Mouse (Mus musculus) naive thymus-derived CD4-positive, alpha-beta T cell, adult 2 months (primary cell): Measurements from ENCODE around the gene Ubac2.

Experiments used
- DNase-seq: peaks from one replicate; pipeline ENCODE4 v3.0.0-alpha.2; 2011; ENCODE audit warnings: low read depth

The Ubac2 gene

DNA sequence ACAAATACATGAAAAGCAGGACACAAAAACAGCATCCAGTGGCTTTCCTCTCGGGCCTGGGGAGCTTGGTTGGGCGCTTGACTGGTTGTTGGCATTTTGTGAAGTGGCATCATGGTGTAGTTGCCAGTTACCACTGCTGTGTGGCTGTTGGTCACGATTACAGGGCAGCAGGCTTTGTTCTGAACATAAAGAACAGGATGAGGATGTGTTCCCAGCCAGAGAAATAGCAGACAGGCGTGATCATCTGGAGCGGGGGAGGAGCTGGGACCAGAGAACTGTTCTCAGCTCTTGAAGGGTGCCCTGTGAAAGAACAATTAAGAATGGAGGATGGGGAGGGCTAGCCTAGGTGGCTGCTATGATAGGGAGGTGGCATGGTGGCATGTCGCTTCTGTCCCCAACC is 48.5 kb downstream of the Ubac2 start:
- DNase-seq = no peak

DNA sequence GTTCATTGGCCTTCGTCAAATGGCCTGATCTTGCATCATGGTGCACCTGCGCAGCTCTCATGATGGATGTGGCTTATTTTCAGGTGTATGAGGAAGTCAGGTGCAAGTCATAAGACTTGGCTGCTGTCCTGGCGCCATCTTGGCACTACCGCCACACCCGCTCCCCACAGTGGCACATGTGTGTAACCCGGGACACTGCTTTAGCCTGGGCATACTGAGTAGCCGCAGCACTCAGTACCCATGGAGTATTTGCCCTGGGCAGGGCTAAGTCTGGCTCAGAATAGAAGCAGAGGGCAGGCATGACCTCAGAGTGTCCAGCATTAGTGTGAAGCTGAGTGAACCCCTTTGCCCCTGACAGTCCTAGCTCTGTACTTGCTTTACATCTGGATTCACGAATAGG is 49.0 kb downstream of the Ubac2 start:
- peak; percentile 23 for DNase-seq

DNA sequence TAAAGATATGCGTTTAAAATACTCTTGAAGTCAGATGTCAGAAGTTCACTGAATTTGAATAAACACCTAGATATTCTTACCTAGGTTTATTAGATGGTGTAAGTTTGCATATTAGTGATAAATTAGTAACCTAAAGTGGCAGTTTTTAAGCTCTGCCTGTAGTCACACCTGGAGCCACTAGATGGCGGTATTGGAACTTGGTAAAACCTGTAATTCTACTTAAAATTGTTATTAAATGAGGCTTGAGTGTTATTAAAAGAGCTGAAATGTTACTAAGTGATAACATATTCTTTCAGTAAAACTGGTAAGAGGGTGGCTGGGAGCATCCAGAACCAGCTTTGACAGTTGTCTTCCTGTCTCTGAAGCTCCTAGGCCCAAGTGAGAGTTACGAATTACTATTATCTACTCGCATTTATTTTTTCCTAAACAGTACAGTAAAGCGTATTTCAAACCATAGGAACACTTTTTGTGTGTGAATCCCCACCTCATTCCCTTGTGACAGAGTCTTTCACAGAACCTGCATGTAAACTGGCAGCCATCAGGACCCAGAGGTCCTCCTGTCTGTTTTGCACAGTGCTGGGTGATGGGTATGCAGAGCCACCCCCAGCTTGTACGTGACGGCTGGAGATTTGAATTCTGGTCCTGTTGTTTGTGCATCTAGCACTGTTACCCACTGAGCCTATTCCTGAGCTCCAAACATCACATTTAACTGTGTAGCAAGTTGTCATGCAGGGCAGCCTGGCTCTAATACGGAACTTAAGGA is 50.1 kb downstream of the Ubac2 start:
- peak; percentile 91 for DNase-seq

DNA sequence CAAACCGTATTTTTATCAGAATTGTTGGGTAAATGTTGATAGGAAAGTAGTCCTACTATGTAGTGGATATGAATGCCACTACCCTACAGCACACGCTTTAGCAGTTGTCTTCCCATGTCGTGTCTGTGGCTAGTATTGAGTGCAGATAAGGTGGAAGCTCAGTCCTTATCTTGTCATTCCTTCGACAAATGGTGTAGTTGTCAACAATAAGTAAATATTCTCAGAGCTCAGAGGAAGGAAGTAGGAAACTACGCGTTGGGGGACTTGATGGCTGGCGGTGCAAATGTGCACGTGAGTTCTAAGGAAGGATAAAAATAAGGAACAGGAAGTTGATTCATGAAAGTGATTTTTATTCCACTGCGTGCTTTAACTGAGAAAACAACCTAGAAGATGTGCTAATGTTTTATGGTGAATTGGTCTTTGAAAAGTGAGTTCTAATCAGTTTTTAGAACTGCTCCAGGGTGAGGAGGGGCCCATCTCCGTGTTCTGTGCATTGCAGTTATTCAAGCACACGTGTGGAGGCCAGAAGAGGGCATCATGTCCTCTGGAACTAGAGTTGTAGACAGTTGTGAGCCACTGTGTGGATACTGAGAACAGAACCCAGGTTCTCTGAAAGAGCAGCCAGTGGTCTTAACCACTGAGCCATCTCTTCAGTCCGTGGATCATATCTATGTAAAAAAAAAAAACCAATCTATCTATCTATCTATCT is 51.0 kb downstream of the Ubac2 start:
- DNase-seq = peak; percentile 90

DNA sequence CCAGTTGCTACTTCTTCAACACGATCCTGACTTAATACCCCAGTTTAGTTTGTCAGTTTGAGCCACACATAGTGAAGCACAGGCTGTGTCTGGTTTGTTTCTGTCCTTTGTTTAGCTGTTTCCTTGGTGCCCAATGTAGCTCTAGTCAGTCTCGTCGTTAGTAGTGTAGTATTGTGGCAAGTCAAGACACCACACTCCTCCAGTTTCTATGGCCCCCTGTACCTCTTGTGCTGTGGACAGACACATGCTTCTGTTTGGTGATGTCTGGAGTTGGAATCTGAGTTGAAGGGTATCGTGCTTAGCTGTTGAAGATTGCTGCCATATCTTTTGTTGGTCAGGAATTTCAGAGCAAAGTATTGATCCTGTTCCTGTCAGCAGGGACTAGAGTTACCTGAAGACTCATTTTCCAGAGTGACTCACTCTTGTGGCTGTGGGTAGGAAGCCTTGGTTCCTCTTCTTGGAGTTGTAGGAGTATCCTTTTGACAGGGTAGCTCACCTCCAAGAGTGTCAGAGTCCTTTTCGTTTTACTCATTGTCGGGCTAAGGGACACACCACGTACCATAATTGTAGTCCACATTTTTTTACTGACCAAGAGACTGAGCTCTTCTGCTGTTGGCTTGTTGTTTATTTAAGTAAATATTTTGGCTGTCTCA is 52.4 kb downstream of the Ubac2 start:
- peak; percentile 82 for DNase-seq

DNA sequence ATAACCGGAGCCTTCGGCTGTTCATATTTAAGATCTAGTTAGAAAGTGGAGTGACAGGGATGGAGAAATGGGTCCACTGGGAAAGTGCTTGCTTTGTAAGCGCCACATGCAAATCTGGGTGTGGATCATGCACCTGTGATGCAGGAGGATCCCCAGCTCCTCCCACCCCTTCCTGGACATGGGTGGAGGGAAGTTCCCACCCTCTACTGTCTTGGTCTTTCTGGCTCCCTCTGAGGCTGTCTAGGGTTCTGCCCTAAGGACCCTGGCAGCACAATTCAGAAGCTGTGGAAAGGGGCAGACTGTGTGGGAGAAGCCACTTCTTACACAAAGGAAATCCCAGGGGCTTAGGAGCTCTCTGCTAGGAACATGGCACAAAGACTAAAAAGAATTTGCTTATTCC is 53.2 kb downstream of the Ubac2 start:
- peak; percentile 64 for DNase-seq

DNA sequence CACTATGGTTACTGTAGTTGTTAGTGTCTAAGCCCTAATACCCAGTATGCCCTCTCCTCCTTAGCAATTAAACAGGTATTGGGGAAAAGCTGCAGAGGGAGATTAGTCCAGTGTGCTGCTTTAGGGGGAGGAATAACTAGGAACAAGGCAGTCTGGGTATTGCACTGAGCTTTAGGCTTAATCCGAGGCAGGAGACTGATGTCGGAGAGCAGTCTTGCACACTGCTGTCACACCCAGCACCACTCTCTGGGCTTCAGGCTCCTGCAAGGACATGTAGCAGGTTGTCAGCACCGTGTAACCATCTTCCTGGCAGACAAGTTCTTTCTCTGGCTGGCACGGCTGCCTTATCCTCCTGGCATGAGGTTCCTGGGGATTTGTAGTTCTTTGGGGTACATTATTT is 53.8 kb downstream of the Ubac2 start:
- DNase-seq = no peak

DNA sequence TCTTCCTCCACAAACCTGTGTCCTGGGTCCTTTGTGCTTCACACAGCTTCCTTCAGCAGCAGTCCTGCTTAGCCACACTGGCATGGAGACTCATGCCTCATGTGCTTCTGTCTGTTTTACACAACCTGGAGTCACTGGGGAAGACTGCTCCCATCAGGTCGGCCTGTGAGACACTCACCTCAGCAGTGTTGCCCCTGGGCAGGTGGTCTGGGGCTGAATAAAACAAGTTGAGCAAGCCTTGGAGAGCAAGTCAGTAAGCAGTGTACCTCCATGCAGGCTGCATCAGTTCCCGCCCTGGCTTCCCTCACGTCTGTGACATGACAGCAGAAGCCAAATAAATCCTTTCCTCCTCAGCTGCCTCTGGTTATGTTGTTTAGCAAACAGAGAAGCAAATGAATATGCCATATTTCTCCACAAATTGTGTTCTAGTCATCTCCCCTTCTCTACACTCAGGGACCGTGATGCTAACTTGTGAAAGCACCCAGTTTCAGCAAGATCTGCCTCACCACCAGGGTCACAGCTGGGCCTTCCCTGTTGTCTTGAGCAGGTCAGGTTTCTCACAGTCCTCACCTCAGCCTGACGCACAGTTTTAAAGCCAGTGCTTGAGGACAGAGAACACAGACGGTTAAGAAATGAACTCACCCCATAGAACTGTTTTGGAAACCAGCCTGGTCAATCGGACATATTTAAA is 55.6 kb downstream of the Ubac2 start:
- no peak for DNase-seq

DNA sequence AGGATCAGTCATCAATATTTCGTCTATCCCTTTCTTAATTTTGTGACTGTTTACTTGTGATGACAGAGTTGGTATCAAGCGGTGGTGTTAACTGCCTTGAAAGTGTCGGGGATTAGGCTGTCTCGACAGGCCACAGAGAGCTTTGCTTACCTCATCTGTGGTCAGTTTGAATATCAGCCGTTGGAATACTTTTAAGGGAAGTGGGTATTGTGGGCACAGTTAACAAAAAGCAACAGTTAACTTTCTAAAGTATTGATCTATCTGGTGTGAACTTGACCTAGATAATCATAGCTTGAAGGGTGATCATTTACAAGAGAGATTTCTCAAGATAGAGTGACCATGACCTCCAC is 56.2 kb downstream of the Ubac2 start:
- peak; percentile 28 for DNase-seq

DNA sequence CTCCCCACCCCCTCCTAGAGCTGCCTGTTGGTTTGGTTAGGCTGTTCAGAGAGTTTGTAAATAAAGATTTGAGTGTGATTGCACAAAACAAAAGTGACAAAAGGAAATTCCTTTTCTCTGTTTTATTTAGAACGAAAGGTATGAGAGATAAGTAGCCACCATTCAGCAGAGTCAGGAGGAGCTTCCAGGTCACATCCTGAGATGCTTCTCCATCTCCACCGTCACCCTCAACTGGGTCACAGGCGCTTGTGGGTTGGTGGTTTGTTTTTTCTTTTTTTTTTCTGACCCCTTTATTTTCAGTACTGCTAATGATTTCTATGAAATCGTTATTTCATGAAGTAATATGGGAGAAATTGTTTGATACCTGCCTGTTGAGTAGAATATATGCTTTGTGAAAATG is 57.9 kb downstream of the Ubac2 start:
- peak; percentile 35 for DNase-seq

DNA sequence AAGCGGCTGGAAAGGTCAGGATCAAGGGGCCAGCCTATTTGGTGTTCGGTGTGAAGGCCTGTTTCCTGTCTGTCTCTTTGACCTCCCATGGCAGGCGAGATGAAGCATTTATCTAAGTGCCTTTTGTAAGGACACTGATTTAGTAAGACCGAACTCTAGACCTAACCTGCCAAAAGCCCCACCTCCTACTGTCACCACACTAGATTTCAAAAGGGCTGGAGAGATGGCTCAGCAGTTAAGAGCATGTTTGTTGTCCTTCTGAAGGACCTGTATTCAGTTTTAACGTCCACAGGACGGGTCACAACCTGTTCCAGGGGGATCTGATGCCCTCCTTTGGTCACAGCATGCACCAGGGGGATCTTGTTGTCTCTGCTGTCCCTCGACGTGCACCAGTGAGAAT is 58.4 kb downstream of the Ubac2 start:
- DNase-seq = peak; percentile 39

DNA sequence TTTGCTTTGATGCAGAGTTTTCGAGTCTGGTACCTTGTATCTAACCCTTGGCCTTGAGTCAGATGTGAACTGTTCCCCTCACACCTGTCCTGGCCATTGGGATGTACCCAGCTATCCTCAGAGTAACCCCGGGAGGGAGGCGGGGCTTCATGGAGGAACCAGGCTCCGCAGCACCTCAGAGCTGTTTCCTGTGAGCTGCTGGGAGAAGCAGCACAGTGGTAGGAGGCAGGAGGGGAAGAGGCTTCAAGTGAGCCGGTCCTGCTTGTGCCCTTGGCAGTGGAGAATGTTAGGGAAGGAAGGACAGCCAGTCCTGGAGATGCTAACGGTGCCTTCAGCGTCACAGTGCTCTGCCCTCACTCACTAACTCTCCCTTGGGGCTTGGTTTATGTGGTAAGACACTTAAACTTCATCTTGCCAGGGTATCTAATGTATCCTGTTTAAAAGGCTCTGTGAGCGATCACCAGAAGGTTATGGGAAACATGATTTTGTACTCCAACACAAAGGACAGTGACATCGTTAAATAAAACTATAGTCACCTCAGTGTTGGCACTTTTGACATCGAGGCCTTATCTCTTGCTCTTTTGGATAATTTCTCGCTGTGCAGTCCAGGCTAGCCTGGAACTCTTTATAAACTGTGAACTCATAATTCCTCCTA is 59.3 kb downstream of the Ubac2 start:
- peak; percentile 64 for DNase-seq

DNA sequence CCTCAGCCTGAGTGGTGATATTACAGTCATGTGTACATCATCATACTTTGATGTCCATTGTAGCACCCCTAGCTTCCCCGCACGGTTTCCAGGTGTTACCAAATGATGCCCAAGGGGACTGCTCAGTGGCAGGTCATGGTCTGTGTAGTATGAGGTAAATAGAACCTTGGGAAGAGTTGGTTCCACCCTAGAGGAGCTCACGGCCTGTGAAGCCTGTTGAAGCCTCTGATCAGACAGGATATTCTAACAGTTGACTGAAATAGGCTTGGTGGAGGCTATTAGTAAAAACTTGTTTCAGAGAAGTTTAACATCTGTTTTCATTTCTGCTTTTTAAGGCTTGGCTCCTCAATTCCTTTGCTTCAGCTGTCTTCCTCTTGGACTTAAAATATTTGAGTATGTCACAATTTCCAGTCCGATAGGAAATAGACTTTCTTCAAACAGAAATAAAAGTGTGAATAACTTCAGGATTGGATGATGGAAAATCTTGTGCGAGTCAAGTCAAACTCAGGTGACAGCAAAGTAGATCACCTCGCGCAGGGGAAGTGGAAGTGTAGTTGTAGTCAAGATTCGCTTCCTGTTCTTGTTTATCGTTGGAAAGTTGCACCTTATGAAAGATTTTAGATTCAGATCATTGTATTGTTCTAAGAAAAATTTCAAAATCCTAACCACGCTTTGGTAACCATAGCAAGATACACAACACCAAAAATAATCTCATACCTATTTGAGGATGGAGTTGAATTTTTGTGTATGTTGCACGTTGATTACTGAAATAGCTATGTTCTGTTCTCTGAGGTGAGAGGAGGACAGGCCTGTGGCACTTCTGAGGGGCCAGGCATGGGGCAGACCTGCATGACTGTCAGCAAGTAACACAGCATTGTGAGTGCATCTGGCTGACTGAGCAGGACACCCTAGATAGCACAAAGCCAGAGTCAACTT is 60.1 kb downstream of the Ubac2 start:
- DNase-seq = peak; percentile 89

DNA sequence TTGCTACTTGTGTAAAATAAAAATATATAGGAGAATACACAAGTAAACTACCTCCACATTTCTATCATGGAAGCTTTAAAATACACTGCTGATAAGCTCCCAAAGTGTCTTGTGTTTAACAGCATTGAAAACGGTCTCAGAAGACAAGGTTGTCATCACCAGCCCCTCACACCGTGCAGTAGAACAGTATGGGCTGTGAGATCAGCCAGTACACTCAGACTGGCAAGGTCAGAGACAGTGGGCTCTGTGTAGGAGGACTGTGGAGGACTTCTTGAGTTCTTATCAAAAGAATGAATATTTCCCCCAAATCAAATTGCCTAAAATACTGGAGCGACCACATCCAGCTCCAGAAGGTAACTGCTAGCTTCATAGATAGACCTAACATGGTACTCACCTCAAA is 61.2 kb downstream of the Ubac2 start:
- peak; percentile 33 for DNase-seq

DNA sequence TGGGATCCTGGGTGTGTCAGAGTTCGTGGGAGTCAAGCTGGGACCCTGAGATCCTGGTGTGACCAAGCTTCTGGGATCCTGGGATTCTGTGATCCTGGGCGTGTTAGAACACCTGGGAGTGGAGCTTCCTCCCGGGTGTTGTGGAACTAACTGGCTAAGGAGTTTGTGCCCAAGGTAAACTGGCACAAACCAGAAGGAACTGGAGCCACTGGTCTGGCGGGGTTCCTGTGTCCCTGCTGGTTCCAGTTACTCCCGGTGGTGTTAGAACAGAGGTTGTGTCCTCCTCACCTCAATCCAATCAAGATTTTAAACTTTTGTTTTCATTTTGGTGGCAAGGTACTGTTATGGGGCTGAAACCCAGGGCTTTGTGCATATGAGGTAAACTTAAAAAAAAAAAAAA is 67.7 kb downstream of the Ubac2 start:
- DNase-seq = peak; percentile 67

DNA sequence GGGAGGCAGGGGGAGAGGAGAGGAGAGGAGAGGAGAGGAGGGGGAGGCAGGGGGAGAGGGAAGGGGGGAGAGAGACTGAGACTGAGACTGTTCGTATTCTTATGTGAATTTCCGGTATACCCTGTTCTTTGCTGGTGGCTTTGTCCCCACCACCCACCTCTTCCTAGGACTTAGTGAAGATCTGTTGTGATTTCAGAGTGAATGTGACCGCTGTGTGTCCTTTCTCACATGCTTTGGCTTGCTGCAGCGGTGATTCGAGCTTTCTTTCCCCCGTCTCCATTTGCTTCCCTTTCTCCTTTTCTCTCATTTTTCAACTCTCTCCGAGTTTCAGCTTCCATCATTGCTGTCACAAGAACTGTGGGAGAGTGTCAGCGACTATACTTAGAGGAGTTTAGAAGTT is 68.3 kb downstream of the Ubac2 start:
- peak; percentile 82 for DNase-seq

DNA sequence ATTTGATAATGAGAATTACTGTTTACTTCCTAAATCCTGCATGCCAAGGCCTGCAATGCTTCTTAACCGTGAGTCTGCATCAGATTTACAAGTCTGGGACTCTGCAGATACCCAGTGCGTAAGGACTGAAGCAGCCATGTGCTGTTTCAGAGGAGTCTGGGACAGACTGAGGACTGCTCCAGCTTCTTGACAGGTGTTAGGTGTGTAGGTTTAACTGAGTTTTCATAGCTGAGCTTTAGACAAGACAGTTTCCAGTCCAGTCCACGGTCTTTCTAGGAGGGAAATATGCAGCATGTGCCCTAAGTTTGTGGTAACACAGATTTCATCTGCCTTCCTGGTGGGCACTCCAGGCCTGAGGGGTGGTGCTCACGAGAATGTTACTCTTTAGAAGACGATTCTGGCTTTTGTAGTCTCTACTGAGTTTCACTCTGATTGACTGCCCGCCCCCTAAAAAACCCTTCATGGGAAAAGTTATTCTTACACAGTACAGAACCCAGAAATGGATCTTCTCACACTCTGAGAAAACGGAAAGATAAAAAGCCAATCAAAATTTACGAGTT is 68.9 kb downstream of the Ubac2 start:
- peak; percentile 64 for DNase-seq

DNA sequence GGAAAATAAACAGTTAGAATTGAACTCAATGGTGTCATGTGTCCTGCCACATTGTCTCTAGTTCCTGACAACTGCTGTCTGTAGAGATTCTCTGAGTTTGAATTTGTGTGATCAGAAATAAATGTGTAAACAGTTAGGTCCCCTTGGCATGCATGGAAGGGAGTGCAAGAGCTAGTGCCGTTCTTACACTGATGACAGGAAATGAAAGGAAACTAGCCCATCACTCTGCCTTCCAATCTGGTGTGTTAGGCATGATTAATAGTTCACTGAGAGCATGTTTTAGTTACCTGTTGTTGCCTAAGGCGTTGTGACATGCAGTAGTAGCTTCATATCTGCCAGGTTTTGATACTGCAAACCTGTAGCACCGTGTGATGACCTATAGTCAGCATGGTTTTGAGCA is 69.5 kb downstream of the Ubac2 start:
- peak; percentile 59 for DNase-seq

DNA sequence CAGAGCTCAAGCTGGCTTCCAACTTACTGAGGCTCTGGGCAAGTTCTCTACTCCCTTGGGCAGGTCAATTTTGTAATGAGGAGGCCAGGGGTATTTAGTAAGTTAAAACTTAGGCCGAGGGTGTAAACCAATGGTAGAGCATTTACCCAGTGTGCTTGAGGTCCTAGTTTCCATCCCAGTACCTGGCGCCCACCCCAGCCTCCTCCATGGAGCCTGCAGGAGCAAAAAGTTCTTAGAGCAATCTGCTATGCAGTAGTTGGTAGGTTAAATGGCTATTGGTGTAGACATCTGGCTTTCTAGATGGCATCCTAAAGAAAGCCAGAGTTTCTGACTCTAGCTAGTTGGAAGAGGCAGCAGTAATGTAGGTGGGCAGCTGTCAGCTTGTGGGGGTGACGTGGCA is 71.0 kb downstream of the Ubac2 start:
- DNase-seq = peak; percentile 32

DNA sequence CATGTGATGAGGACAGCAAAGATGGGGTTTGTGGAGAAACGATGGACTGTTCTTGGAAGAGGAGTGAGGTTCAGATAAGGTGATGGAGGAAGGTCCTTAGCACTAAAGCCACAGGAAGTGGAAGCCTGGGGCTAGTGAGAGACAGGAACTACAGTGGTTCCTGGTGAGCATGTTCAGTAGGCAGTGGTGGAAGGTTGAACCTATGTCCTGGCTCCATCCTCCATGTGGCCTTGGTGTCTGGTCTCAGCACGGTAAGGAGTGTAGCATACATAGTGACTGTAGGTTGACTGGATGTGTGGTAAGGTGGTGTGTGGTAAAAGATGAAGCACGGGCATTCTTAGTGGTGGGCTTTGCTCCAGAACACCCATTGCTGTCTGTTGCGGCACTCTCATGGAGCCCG is 71.5 kb downstream of the Ubac2 start:
- peak; percentile 47 for DNase-seq
